Mouse (Mus musculus) lung, postnatal 0 days (tissue): ENCODE measurements around the gene Olfr613. TPM values are rescaled to one million over a fixed set of nuclear protein-coding genes. Genes with fewer than 3 reads are reported as not detected.

Experiments used
- ATAC-seq: fragments of 200-750 bp; cut with Nextera tagmentation; 2 replicates; pipeline ENCODE4 v1.8.0; 2017; ENCODE audit warnings: moderate library complexity
- DNase-seq: peaks from one replicate; pipeline ENCODE4 v3.0.0-alpha.2; 2016; ENCODE audit warnings: low spot score
- H3K27ac ChIP-seq: fragments of 300-500 bp; sonication (generic); 2 replicates; pipeline ENCODE4 v1.5.1; 2014; ENCODE audit warnings: antibody characterized with exemption, mild to moderate bottlenecking, low read length, mixed read lengths
- H3K27me3 ChIP-seq: fragments of 300-500 bp; sonication (generic); replicated peaks from 2 replicates; pipeline ENCODE4 v1.6.1; 2014; ENCODE audit warnings: low read length, mixed read lengths; ENCODE audit not compliant: insufficient read depth
- H3K36me3 ChIP-seq: fragments of 300-500 bp; sonication (generic); 2 replicates; pipeline ENCODE4 v1.6.1; 2014; ENCODE audit warnings: low read length, mixed read lengths; ENCODE audit not compliant: insufficient read depth
- H3K4me1 ChIP-seq: fragments of 300-500 bp; sonication (generic); 2 replicates; pipeline ENCODE4 v1.6.1; 2014; ENCODE audit warnings: antibody characterized with exemption, low read depth, low read length, mixed read lengths; ENCODE audit not compliant: insufficient read depth
- H3K4me2 ChIP-seq: fragments of 300-500 bp; sonication (generic); replicated peaks from 2 replicates; pipeline ENCODE4 v1.6.1; 2014; ENCODE audit warnings: low read depth, mild to moderate bottlenecking, low read length, moderate library complexity, mixed read lengths
- H3K4me3 ChIP-seq: fragments of 300-500 bp; sonication (generic); 2 replicates; pipeline ENCODE4 v1.5.1; 2014; ENCODE audit warnings: low read depth, low read length
- H3K9ac ChIP-seq: fragments of 300-500 bp; sonication (generic); replicated peaks from 2 replicates; pipeline ENCODE4 v1.6.1; 2014; ENCODE audit warnings: low read depth, mild to moderate bottlenecking
- H3K9me3 ChIP-seq: fragments of 300-500 bp; sonication (generic); 2 replicates; pipeline ENCODE4 v1.6.1; 2016; ENCODE audit warnings: low read length, mixed read lengths
- CTCF ChIP-seq: IDR thresholded peaks from 2 replicates; pipeline ENCODE4 v1.5.1; 2016; ENCODE audit warnings: antibody characterized with exemption, mild to moderate bottlenecking
- EP300 ChIP-seq: IDR thresholded peaks from 2 replicates; pipeline ENCODE4 v1.6.1; 2016; ENCODE audit warnings: antibody characterized with exemption, mild to moderate bottlenecking, control low read depth
- WGBS: fragments of 180-500 bp; shearing (Covaris S2); extraction: QIAGEN DNeasy Blood & Tissue Kit; methylation state at CpG from one replicate; pipeline ENCODE4 v1.1.7; 2014; 5-methylcytosine and 5-hydroxymethylcytosine counted together
- microRNA-seq: library from miRNA; unstranded; fragments of <30 nt; microRNA quantifications from one replicate; pipeline ENCODE4, GENCODE M21; 2016
- polyA plus RNA-seq: library from polyadenylated mRNA; unstranded; fragments of >200 nt; fragmentation: Nextera tagmentation; extraction: Ambion mirVana; gene quantifications from 2 replicates; pipeline ENCODE4 v1.2.1, GENCODE M21; 2015

The Olfr613 gene
- polyA plus RNA-seq, 1 experiment from 2014 or later = not detected

DNA sequence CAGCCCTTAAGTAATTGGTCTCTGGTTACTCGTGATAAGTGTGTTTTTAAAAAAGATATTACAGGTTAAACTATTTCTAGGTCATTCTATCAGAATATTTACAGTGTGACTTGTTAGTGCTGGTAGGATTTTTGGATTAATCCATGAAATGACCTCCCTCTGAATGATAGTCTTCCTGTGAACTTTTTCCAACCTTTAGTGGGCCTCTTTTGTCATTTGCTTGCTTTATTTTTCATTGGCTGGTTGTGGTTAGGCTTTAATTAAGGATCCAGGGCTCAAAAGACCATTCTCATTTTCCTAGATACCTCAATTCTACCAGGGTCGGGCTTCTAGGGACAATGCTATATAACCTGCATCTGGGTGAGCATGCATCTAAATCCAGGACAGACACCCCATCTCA lies 41.9 kb downstream of the Olfr613 start, which contains the start of gene Olfr618:
Gene Olfr618, plus strand, starts transcription at position 301 of the 400 bp plus-strand sequence.
- no peak for TF ChIP-seq CTCF
- no peak for TF ChIP-seq EP300
- no peak within 1 kb of the TSS for H3K4me3 ChIP-seq
- no peaks in the 10 kb centered on the region for H3K4me1 ChIP-seq
- H3K27me3 ChIP-seq = no peaks in the 10 kb centered on the region
- H3K27ac ChIP-seq = no peak within 1 kb of the TSS
- H3K4me2 ChIP-seq = no peak within 1 kb of the TSS
- no peak within 1 kb of the TSS for H3K9ac ChIP-seq
- DNase-seq = no peak
- ATAC-seq = no peak
- H3K9me3 ChIP-seq = no peaks in the 10 kb centered on the region
- 55% methylated on average over 2 of the region's 2 CpGs for WGBS
- H3K36me3 ChIP-seq = no peaks in the 10 kb centered on the region

- Histone ChIP-seq H3K4me3 (no peak within 1 kb of the TSS), H3K27me3 (no peaks in the 10 kb centered on the region)
Measured at GRCm38 (mm10) chr7:103600275-103600674, 52.4 kb downstream of the Olfr613 start, which contains the start of gene Olfr619. Gene Olfr619 (plus strand): TSS chr7:103600575.

More at GRCm38 (mm10) chr7:103600275-103600674, 52.4 kb downstream of the Olfr613 start, which contains the start of gene Olfr619:
- TF ChIP-seq CTCF (no peak), EP300 (no peak)
- H3K9ac ChIP-seq = no peak within 1 kb of the TSS
- no peaks in the 10 kb centered on the region for H3K4me1 ChIP-seq
- H3K27ac ChIP-seq = no peak within 1 kb of the TSS
- no peak for DNase-seq
- no peaks in the 10 kb centered on the region for H3K36me3 ChIP-seq
- no peak for ATAC-seq
- no peak within 1 kb of the TSS for H3K4me2 ChIP-seq
- no peaks in the 10 kb centered on the region for H3K9me3 ChIP-seq

Small RNAs within 50 kb of the gene (microRNA-seq; reads per million reads assigned to microRNA genes)
- gene Gm26506 = not detected

Other genes starting within 250 kb of the Olfr613 start
- not detected in 2 replicates for gene Olfr596, start 242.4 kb upstream of the Olfr613 start, polyA plus RNA-seq
- not detected in 2 replicates for gene Olfr597, start 231.8 kb upstream of the Olfr613 start, polyA plus RNA-seq
- not detected in 2 replicates for gene Olfr598, start 224.5 kb upstream of the Olfr613 start, polyA plus RNA-seq
- not detected in 2 replicates for gene Olfr599, start 212.2 kb upstream of the Olfr613 start, polyA plus RNA-seq
- gene Olfr600, start 198.4 kb upstream of the Olfr613 start, polyA plus RNA-seq = not detected in 2 replicates
- gene Olfr601, start 185.4 kb upstream of the Olfr613 start, polyA plus RNA-seq = not detected in 2 replicates
- gene Olfr603, start 161.9 kb upstream of the Olfr613 start, polyA plus RNA-seq = not detected in 2 replicates
- gene Usp17lc, start 133.0 kb upstream of the Olfr613 start, polyA plus RNA-seq = not detected in 2 replicates
- not detected in 2 replicates for gene Olfr605, start 102.6 kb upstream of the Olfr613 start, polyA plus RNA-seq
- not detected in 2 replicates for gene Olfr606, start 99.0 kb upstream of the Olfr613 start, polyA plus RNA-seq
- not detected in 2 replicates for gene Olfr607, start 83.9 kb upstream of the Olfr613 start, polyA plus RNA-seq
- not detected in 2 replicates for gene Olfr608, start 78.2 kb upstream of the Olfr613 start, polyA plus RNA-seq
- not detected in 2 replicates for gene Olfr609, start 50.0 kb upstream of the Olfr613 start, polyA plus RNA-seq
- not detected in 2 replicates for gene Olfr610, start 36.0 kb upstream of the Olfr613 start, polyA plus RNA-seq
- gene Olfr611, start 27.2 kb upstream of the Olfr613 start, polyA plus RNA-seq = not detected in 2 replicates
- gene Olfr612, start 5.4 kb upstream of the Olfr613 start, polyA plus RNA-seq = not detected in 2 replicates
- gene Olfr615, start 8.0 kb downstream of the Olfr613 start, polyA plus RNA-seq = not detected in 2 replicates
- not detected in 2 replicates for gene Olfr616, start 21.1 kb downstream of the Olfr613 start, polyA plus RNA-seq
- not detected in 2 replicates for gene Olfr617, start 25.0 kb downstream of the Olfr613 start, polyA plus RNA-seq
- not detected in 2 replicates for gene Olfr618, start 42.0 kb downstream of the Olfr613 start, polyA plus RNA-seq
- gene Olfr619, start 52.5 kb downstream of the Olfr613 start, polyA plus RNA-seq = not detected in 2 replicates
- gene Olfr620, start 64.5 kb downstream of the Olfr613 start, polyA plus RNA-seq = not detected in 2 replicates
- gene Olfr622, start 94.6 kb downstream of the Olfr613 start, polyA plus RNA-seq = not detected in 2 replicates
- not detected in 2 replicates for gene Olfr623, start 115.6 kb downstream of the Olfr613 start, polyA plus RNA-seq
- 0.02 and 0.05 TPM in 2 replicates for gene Olfr624, start 123.1 kb downstream of the Olfr613 start, polyA plus RNA-seq
- gene Olfr625-ps1, start 134.6 kb downstream of the Olfr613 start, polyA plus RNA-seq = not detected in 2 replicates
- not detected in 2 replicates for gene Olfr243, start 166.6 kb downstream of the Olfr613 start, polyA plus RNA-seq
- gene Olfr628, start 182.3 kb downstream of the Olfr613 start, polyA plus RNA-seq = not detected in 2 replicates
- not detected in 2 replicates for gene Olfr629, start 196.9 kb downstream of the Olfr613 start, polyA plus RNA-seq
- gene Olfr630, start 209.3 kb downstream of the Olfr613 start, polyA plus RNA-seq = not detected in 2 replicates
- gene Olfr69, start 223.5 kb downstream of the Olfr613 start, polyA plus RNA-seq = 0.05 TPM in 1 of 2 replicates, not detected in the other
- not detected in 2 replicates for gene Olfr68, start 231.6 kb downstream of the Olfr613 start, polyA plus RNA-seq
- gene Olfr67, start 243.7 kb downstream of the Olfr613 start, polyA plus RNA-seq = not detected in 2 replicates